In genomic region chr8:5129322-5129829, GRCm38 (mm10) we compare ENCODE assay signal across 46 mouse cellular contexts. TPM values are rescaled to one million over a fixed set of nuclear protein-coding genes. Genes with fewer than 3 reads are reported as not detected.
"Had no signal": no experiment of that assay in that cellular context is flagged by ENCODE, and none has a peak within 500 bp of the region (broad histone marks: within the 10 kb centered on the region; RNA-seq: fewer than 3 reads in every experiment).

No protein-coding gene starts in this region.

- H3K4me3 ChIP-seq: limb, embryonic 10.5 days; limb, embryonic 12.5 days; limb, embryonic 13.5 days; limb, embryonic 15.5 days; liver, embryonic 12.5 days; liver, embryonic 13.5 days; liver, embryonic 15.5 days; lung, embryonic 15.5 days; megakaryocyte, embryonic 14.5 days; midbrain, embryonic 10.5 days; midbrain, embryonic 12.5 days; midbrain, embryonic 13.5 days; midbrain, embryonic 15.5 days; myocyte; neural tube, embryonic 12.5 days; neural tube, embryonic 13.5 days had no signal

- DNase-seq: liver; liver, embryonic 13.5 days; liver, postnatal 0 days; lung, adult 18-20 months; lung, adult 2 months; lung, embryonic 14.5 days; lung, postnatal 10 days; lung, postnatal 14 days; lung, postnatal 36 days; lung, postnatal 4 days; midbrain, embryonic 14.5 days had no signal

- H3K9ac ChIP-seq: limb, embryonic 12.5 days; limb, embryonic 13.5 days; limb, embryonic 15.5 days; liver, embryonic 12.5 days; liver, embryonic 13.5 days; liver, embryonic 14.5 days; liver, embryonic 15.5 days; liver, postnatal 0 days; lung, embryonic 14.5 days; lung, embryonic 15.5 days; midbrain, embryonic 12.5 days; midbrain, embryonic 13.5 days; midbrain, embryonic 15.5 days; neural tube, embryonic 12.5 days; neural tube, embryonic 13.5 days had no signal

- H3K36me3 ChIP-seq: limb, embryonic 10.5 days; limb, embryonic 12.5 days; limb, embryonic 13.5 days; limb, embryonic 15.5 days; liver, embryonic 12.5 days; liver, embryonic 13.5 days; liver, embryonic 15.5 days; lung, embryonic 15.5 days; midbrain, embryonic 10.5 days; midbrain, embryonic 12.5 days; midbrain, embryonic 13.5 days; midbrain, embryonic 15.5 days; neural tube, embryonic 12.5 days; neural tube, embryonic 13.5 days had no signal

- H3K4me1 ChIP-seq: limb, embryonic 10.5 days; limb, embryonic 12.5 days; limb, embryonic 13.5 days; limb, embryonic 15.5 days; liver, embryonic 12.5 days; liver, embryonic 13.5 days; liver, embryonic 15.5 days; lung, embryonic 15.5 days; megakaryocyte, embryonic 14.5 days; midbrain, embryonic 10.5 days; midbrain, embryonic 12.5 days; midbrain, embryonic 13.5 days; midbrain, embryonic 15.5 days; neural tube, embryonic 12.5 days; neural tube, embryonic 13.5 days had no signal

- H3K27ac ChIP-seq: limb, embryonic 10.5 days; limb, embryonic 12.5 days; limb, embryonic 13.5 days; limb, embryonic 15.5 days; liver, embryonic 12.5 days; liver, embryonic 13.5 days; liver, embryonic 14.5 days; liver, embryonic 15.5 days; lung, embryonic 15.5 days; macrophage; midbrain, embryonic 10.5 days; midbrain, embryonic 12.5 days; midbrain, embryonic 13.5 days; midbrain, embryonic 15.5 days; neural tube, embryonic 12.5 days; neural tube, embryonic 13.5 days had no signal

- H3K9me3 ChIP-seq: limb, embryonic 10.5 days; limb, embryonic 12.5 days; limb, embryonic 13.5 days; limb, embryonic 15.5 days; liver, embryonic 12.5 days; liver, embryonic 13.5 days; liver, embryonic 15.5 days; lung, embryonic 15.5 days; megakaryocyte, embryonic 14.5 days; midbrain, embryonic 10.5 days; midbrain, embryonic 12.5 days; midbrain, embryonic 13.5 days; midbrain, embryonic 15.5 days; neural tube, embryonic 12.5 days; neural tube, embryonic 13.5 days had no signal

- ATAC-seq: liver, embryonic 12.5 days; liver, postnatal 0 days; lung, postnatal 0 days; midbrain, embryonic 13.5 days; midbrain, embryonic 15.5 days; midbrain, embryonic 16.5 days had no signal

- H3K27me3 ChIP-seq: limb, embryonic 12.5 days; limb, embryonic 13.5 days; limb, embryonic 15.5 days; liver, embryonic 12.5 days; liver, embryonic 13.5 days; liver, embryonic 15.5 days; lung, embryonic 15.5 days; megakaryocyte, embryonic 14.5 days; midbrain, embryonic 12.5 days; midbrain, embryonic 13.5 days; midbrain, embryonic 15.5 days; neural tube, embryonic 12.5 days; neural tube, embryonic 13.5 days had no signal

- H3K4me2 ChIP-seq: limb, embryonic 12.5 days; limb, embryonic 13.5 days; limb, embryonic 15.5 days; liver, embryonic 11.5 days; liver, embryonic 12.5 days; liver, embryonic 13.5 days; liver, embryonic 15.5 days; lung, embryonic 14.5 days; lung, embryonic 15.5 days; midbrain, embryonic 11.5 days; midbrain, embryonic 12.5 days; midbrain, embryonic 13.5 days; midbrain, embryonic 15.5 days; neural tube, embryonic 12.5 days; neural tube, embryonic 13.5 days had no signal

RNA-seq across cellular contexts. Expression of gene Slc10a2, which starts 24.2 kb away (rescaled TPM):
- total RNA-seq: left cerebral cortex, postnatal 10 days; left cerebral cortex, postnatal 14 days; left cerebral cortex, postnatal 25 days; left cerebral cortex, postnatal 36 days; megakaryocyte progenitor cell, adult 5-6 weeks; megakaryocyte, adult 5-6 weeks; megakaryocyte-erythroid progenitor cell, adult 5-6 weeks; midbrain, postnatal 0 days; monocyte, adult 5-6 weeks had no signal
- polyA plus RNA-seq: limb, embryonic 10.5 days; limb, embryonic 11.5 days; limb, embryonic 12.5 days; limb, embryonic 13.5 days; limb, embryonic 14.5 days; limb, embryonic 15.5 days; liver, embryonic 11.5 days; liver, embryonic 12.5 days; liver, embryonic 13.5 days; liver, embryonic 14.5 days; liver, embryonic 15.5 days; liver, embryonic 16.5 days; liver, postnatal 0 days; lung, adult 2 months; lung, embryonic 14.5 days; lung, embryonic 15.5 days; lung, embryonic 16.5 days; lung, postnatal 0 days; macrophage; midbrain, embryonic 10.5 days; midbrain, embryonic 11.5 days; midbrain, embryonic 12.5 days; midbrain, embryonic 13.5 days; midbrain, embryonic 14.5 days; midbrain, embryonic 15.5 days; midbrain, embryonic 16.5 days; midbrain, postnatal 0 days; myocyte; neural tube, embryonic 11.5 days; neural tube, embryonic 12.5 days; neural tube, embryonic 13.5 days had no signal
